Mouse (Mus musculus): ENCODE measurements around the gene Tex2. TPM values are rescaled to one million over a fixed set of nuclear protein-coding genes. Genes with fewer than 3 reads are reported as not detected.
A peak's percentile ranks its signal among the peaks of the same experiment; 100 is the strongest.

Gene Tex2
- total RNA-seq, 2 experiments from 2014 or later, result 48.2 to 77.8 TPM

DNA sequence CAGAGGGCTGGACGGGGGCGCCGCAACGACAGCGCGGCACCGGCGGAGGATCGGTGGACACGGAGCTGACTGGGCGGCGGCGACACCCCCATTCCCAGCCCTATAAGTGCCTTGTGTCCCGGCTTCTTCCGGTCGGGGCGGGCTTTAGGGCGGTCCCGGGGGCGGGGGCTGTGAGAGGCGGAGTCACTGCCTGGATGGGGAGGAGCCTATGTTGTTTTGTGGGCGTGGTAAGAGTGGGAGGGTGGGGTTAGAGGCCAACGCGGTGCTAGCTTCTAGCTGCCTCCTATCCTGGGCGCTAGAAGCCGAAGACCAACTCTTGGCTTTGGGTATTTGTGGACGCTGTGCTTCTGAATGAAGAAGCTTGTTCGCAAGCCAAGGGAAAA is 125.5 kb downstream of the Tex2 start, which contains the start of gene Ern1:
Gene Ern1, minus strand, starts transcription at position 120 of the 383 bp plus-strand sequence.
- ATAC-seq (replicated peaks; ENCODE audit: poor library complexity), result peak; percentile 90

DNA sequence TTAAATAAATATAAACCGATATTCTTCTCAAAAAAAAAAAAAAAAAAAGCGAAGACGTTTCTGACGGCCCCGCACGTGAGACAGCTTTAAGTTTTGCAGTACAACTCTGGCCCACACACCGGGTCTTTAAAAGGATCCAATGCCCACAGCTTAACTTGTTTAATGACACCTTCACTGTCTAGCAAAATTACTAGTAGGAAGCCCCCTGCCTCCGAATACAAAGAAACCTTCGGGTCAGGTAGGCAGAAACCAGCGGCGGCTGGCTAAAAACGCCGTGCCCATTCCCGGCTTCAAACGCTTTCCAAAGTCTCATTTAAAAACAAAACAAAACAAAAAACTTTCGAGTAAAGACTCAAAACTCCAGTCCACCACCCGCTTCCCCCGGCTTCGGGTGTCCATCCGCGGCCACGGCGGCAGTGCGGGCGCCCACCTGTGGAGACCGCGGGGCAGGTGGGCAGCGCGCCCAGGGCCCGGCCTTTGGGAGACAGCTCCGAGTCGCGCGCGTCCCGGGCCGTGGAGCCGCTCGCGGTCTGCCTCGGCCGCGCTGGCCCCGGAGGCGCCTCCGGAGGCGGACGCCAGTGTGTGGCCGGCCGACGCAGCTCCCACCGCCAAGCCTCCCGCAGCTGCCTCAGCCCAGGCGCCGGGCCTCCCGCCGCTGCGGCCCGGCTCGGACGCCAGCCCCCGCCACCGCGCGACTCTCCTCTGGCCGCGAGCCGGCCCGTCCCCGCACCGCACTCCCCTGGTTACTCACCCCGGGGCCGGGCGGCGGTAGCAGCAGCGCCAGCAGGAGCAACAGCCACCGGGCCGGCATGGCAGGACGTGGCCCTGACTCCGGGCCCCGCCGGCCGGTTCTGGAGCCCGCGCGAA is 126.1 kb downstream of the Tex2 start:
- ATAC-seq (replicated peaks; ENCODE audit: poor library complexity), result 0 out of 2 replicates have a peak, but pooled peaks have one; percentile 2

DNA sequence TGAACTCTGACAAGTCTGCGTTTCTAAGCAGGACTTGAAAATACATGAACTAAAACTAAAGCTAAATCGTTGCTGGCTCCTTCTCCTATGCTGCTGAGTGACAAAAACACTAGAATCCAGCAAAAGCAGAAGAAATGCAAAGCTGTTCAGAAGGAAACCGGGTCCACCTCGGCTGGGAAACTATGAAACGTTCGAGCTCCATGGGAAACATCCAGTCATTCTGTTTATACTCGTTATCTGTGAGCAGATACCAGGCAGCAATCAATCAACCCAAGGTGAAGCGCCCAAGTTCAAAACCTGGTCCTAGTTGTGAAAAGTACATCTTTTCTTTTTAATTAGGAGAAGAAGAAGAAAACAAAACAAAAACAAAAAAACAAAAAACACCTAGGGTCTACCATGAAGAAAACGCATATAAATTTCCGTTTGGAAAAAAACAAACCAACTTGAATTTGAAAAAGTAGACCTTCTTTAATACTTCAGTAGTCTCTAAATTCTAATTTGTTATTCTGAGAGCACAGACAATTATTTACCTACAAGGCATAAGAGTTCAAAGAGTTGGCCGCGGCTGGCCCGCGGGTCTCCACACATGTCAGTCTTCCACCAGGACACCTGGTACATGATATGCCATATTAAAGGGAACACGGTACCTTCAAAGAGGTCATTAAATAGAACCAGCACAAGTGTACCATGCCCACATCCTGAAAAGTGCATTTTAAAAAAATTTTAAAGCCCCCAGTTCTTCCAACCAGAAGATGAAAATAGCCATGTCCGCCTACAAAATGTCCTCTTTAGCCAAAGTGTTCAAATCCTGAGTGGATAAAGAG is 127.0 kb downstream of the Tex2 start:
- ATAC-seq (replicated peaks; ENCODE audit: poor library complexity), result no peak

DNA sequence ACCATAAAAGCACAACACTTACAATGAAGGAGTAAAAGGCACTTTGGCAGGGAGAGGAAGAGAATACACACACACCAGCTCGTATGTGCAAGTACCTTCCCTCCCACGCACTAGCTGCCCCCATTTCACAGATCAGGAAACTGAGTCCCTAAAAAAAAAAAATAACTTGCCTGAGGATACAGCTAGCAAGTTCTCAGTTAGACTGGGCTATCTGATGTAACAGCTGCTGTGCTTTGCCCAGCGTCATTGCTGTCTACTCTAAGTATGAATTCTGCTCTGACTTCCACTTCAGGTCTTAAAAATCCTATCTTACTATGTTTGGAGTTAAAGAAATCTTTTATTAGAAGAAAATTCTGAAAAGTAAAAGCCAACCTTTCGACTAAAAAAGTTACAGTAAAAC is 127.6 kb downstream of the Tex2 start:
- no peak for ATAC-seq (replicated peaks; ENCODE audit: poor library complexity)

DNA sequence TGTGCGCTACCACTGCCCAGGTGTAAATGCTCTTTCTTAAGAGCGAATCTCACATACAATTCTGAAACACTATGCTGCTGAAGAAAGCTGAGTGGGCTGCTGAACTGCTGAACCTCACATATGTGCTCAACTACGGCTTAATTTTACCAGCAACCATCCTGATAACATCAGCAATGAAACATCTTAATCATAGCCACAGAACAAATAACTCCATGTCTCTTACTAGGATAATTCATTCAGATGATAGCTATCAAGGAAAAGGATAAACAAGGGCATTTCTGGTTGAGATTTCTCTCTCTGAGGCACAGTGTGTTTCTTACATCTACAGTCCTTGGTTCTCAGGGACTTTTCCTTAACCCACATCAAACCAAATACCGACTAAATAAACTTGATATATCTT is 128.3 kb downstream of the Tex2 start:
- no peak for ATAC-seq (replicated peaks; ENCODE audit: poor library complexity)

DNA sequence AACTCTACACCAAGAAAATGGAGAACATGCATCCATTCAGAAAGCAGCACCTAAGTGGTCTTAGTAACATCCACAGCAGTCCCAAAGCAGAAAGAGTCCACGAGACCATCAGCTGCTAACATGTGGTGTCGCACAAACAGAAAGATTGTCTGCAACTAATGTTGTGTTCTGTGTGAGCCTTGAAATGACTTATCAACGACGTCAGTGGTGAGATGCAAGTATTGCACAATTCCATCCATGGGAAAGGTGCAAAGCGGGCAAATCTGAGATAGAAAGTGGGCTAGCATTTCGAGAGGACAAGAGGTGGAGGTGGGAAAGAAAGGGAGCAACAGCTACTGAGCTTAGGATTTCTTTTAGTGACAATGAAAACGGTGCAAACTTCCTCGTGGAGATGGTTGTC is 130.4 kb downstream of the Tex2 start:
- no peak for ATAC-seq (replicated peaks; ENCODE audit: poor library complexity)

DNA sequence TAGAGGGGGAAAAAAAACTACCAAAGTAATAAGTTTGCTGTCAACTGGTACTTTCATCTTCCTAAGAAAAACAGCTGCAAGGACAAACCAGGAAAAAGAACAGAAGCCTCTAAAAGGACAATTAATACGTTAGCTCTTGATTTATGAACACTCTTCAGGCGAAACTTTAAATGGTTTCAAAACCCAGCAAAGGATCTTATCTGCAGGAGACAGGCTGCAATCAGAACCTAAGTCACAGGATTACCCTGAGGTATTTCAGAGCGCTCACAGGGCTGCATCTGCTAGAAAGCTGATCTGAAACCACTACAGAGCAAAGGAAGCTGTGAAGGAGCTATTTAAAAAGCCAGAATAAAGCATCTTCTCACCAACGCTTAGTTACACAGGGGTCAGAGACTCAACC is 131.6 kb downstream of the Tex2 start:
- ATAC-seq (replicated peaks; ENCODE audit: poor library complexity), result peak; percentile 40

DNA sequence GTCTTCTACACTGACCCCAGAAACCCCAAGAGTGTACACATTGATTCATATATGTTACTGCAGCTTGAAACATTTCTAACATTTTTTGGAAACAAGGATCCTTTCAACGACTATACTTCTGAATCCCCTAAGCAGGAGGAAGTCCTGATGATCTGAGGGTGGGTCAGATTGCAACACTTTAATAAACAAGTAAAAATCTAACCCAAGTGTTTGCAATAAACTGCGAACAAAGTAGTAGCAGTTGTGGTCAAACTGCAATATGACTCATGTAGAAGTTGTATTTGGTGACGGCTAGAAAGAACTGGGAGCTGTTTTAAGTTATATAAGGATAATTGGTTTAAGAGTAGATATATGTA is 132.7 kb downstream of the Tex2 start:
- ATAC-seq (replicated peaks; ENCODE audit: poor library complexity), result peak; percentile 51

DNA sequence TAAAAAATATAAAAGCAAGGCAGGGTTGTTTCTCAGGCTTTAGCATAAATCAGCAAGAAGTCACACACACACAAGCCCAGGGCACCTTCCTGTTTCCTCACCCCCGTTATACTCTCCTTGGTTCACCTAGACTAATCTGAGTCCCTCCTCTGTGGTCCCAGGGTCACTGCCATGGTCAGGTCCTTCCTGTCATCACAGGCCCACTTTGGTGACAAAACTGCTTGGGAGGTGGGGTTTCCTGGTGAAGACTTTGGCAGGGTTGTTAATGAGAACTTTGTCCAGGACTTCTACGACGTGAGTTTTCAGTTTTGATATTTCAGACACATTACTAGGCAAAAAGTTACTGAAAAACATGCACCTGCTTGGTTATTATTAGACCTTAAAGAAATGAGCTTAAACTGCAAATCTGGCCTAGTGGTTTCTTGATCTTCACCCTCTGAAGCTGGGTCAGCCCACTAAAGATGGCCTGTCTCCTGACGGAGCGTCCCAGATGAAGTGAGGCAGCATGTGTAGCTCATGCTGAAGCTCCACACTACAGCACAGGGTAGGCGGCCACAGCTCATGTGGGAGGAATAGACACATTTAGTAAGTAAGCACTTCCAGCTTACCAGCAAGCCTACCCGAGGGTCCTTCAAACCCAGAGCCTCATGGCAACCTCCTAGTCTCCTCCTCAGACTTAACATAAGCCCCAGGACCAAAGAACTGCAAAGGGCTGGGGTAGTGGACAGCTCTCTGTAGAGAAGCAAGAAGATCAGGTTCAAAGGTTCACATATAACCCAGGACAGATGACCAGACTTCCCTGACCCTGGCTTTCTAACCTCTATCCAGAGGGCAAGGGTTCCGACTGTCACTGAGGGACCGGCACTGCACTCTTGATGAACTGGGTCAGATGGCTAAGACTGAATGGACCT is 133.3 kb downstream of the Tex2 start:
- peak; percentile 30; the same call in 1 of the 2 replicates for ATAC-seq (replicated peaks; ENCODE audit: poor library complexity)

DNA sequence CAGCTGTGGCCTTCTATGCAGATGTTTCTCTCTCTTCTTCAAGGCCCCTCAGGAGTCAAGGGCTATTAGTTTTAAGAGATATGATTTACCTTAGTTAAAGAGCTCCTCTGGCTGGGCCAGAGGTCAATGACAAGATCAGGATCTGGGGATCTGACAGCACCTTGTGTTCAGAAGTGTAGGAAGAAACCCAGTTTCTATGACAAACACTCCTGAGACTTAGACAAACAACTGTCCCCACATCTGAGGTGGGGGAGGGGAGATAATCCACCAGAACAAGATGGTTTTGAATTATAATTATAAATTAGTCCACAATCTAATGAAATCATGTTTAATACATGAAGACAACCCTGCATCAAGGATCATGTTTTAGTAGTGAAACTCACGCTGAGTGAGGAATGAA is 134.5 kb downstream of the Tex2 start:
- ATAC-seq (replicated peaks; ENCODE audit: poor library complexity), result no peak

DNA sequence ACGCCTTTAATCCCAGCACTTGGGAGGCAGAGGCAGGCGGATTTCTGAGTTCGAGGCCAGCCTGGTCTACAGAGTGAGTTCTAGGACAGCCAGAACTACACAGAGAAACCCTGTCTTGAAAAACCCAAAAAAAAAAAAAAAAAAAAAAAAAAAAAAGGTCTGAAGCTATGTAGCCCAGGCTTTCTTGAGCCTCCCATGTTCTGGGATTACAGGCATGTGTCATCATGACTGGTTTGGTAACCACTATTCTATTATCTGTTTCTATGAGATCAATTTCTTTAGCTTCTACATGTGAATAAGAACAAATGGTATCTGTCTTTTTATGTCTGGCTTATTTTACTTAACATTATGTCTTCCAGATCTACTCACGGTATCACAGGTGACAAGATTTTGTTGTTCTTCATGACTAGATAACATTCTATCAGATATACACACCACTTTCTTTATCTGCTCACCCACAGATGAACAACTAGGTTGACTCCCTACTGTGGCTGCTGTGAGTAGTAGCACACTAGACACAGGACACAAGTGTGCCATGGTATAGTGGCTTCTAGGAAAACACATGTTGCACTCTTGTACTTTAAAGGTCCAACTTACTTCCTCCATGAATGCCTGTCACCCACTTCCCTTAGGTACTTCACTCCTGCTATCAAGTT is 135.6 kb downstream of the Tex2 start:
- ATAC-seq (replicated peaks; ENCODE audit: poor library complexity), result peak; percentile 26; the same call in 1 of the 2 replicates

DNA sequence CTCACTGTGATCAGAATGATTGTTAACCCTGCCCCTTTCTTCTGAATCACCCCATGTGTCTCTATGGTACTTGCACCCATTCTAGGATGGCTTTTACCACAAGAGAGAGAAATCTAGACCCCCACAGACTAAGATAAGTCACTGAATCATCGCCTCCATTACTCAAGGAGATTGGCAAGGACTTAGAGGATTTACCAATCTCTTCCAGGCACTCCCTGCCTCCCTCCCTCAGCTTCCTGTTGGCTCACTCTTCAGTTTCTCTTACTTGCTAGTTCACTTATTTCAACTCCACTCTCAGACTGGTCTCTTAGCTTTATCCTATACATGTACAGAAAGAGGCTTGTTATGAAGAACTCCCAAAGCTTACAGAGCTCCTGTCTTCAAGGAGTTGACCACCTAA is 137.9 kb downstream of the Tex2 start:
- peak; percentile 51 for ATAC-seq (replicated peaks; ENCODE audit: poor library complexity)

DNA sequence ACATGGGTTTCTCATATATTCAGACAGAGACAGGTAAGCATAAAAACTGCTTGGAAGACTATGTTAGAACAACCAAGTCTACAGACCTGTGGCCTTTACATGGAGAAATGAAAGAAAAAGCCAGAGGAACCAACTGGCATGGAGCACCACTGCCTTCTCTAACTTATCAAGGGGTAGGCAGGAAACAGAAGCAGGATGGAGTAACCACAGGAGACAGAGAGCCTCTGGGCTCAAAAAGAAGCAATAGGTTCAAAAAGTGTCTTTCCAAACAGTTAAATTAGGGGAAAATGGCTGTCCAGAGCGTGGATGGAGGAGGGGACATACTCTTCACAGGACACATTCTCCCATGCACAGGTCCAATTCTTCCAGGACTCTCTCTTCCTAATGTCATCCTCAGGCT is 141.6 kb downstream of the Tex2 start:
- ATAC-seq (replicated peaks; ENCODE audit: poor library complexity), result peak; percentile 66

DNA sequence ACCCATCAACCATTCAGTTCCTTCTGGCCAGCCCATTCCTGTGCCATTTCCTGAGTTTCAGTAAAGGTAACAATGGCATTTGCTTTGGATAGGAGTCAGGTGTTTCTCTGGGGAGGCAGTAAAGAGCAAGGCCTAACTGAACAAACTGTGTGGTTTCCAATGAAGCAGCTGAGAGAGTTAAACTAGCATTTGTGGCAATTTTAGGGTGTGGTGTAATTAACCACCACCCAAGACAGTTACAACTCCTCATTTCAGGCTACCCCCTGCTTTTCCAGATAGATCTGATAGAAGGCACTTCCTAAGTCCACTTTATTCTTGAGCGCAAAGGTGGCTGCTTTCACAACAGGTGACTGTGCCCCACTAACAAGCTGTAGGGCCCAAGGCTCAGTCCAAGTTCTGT is 144.7 kb downstream of the Tex2 start:
- ATAC-seq (replicated peaks; ENCODE audit: poor library complexity), result peak; percentile 61

DNA sequence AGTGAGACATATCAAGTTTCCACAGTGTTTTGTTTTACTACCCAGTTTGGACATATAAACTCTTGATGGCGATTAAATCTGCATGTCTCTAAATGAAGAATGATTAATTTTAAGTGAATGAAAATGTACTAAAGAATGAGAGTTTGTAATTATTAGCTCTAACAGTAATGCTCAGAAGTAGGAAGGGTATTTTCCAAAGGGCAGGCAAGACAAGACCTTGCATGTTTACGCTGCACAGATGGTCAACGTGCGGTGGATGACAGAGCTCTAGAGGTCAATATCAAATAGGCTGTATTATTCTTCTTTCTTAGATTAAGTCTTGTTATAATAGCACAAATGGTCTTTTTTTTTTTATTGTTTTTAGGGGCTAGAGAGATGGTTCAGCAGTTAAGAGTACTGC is 147.3 kb downstream of the Tex2 start:
- ATAC-seq (replicated peaks; ENCODE audit: poor library complexity), result no peak

DNA sequence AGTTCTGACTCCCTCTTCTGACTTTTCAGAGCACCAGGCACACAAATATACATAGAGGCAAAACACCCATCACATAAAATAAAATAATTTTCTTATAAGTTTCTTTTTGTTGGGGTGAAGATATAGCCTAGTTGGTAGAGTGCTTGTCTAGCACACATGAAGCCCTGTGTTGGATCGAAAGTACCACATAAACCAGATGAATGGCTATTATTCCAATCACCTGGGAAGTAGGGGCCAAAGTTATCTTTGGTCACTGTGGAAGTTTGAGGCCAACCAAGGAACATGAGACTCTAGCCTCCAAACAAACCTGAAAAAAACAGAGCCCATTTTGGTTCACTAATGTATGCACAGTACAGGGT is 147.7 kb downstream of the Tex2 start:
- ATAC-seq (replicated peaks; ENCODE audit: poor library complexity), result no peak

DNA sequence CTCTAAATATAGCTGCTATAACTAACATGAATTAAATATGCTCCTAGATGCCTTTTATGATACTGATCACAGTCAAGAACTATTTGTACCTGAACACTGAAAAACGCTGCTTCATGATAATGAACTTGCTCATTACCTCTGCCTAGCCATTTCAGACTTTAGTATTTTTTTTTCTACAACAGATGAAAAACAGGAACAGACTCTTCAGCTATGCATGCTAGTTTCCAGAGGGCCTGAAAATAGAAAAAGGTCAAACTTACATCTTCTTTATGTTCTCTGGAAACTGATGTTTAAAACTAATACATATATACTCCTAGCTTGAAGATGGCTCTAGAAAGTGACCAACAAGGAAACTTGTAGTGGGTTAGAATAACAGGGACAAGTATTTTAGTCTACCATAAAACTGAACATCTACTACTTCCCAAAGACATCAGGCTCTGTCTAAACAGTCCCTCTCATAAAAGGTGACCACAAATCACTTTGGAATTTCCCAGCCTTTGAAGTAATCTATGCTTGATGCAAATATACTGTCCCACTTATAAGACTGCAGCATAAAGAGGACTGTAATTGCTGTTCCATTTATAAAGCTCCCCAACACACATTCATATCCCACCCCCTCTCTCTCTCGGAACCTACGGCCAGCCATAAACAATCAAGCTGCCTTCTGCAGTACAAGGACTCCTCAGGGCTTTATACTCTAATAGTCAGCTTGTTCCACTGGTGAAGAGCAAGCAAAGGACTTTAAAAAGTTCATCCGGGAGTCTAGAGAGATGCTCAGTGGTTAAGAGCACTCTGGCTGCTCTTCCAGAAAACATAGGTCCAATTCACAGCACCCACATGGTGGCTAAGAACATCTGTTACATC is 148.3 kb downstream of the Tex2 start:
- no peak for ATAC-seq (replicated peaks; ENCODE audit: poor library complexity)

DNA sequence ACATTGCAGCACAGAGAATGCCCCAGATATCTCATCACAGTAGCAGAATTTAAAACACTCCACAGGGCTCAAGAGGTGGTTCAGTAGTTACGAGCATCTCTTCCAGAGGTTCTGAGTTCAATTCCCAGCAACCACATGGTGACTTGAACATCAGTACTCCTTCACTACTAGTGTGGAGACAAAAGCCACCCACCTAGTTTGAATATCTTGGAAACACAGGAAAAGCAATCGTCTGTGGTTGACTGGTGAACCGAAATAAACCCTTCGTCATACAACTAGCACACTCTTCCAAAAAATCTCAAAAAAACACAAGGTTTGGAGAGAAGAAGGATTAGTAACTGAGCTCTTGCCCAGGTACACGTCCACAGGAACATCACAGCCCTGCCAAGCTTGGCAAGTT is 149.4 kb downstream of the Tex2 start:
- ATAC-seq (replicated peaks; ENCODE audit: poor library complexity), result no peak

DNA sequence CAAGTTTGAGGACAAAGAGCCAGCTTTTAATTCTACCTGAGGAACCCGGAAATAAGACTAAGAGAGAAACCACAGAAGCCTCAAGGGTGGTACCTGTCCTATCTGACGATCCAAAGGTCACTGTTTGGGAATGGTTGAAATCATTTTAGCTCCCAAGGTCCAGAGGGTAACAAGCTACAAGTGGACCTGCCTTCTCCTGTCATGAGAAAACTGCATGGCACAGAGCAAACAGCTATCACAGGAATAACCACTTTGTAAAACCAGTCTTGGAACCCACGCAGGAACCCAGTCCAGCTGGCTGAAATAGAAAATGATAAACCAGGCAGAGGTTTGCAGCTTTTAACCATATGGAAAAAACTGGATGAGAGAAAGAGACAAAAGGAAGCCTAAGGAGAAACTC is 150.9 kb downstream of the Tex2 start:
- ATAC-seq (replicated peaks; ENCODE audit: poor library complexity), result no peak

Measured in megakaryocyte progenitor cell, adult 5-6 weeks (primary cell).